Mouse (Mus musculus): ENCODE data around the gene Aicda. TPM values are rescaled to one million over a fixed set of nuclear protein-coding genes. Genes with fewer than 3 reads are reported as not detected.

Aicda gene
- polyA plus RNA-seq, 1 experiment = 0.44 TPM

DNA sequence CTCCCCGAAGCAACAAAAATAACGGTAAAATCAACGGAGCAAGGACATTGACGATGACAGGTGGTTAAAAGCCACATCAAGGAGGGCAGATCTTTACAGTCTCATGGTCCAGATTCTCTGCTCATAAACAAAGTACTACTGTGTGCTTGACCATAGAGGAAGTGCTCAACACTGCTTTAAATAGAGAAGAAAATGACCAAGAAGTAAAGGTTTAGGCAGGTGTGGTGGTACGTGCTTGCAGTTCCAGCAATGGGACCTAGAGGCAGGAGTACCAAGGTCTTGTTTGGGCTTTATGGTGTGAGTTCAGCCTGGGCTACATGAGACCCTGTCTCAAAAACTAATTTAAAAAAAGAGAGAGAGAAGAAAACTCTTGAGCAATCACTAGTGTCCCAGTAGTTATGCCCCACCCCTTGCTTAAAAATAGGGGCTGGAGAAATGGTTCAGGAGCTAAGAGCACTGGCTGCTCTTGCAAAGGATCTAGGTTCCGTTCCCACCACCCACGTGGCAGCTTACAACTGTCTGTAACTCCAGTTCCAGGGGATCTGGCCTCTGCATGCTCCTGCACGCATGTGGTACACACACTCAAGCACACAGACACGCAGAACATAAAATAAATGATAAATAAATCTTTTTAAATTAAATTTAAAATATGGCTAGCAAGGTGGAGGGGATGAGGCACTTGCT lies 45.6 kb downstream of the Aicda start:
- no peaks in the 10 kb centered on the region for H3K36me3 ChIP-seq (ENCODE audit: control insufficient read depth, insufficient read depth, low read length)
- WGBS = 79% methylated on average over 9 of the region's 9 CpGs
- H3K27ac ChIP-seq (ENCODE audit: insufficient read depth, low read depth, low read length) = peak overlapping the region; percentile 55
- no peak overlapping the region for H3K4me3 ChIP-seq (ENCODE audit: low read depth, low read length)
- no peaks in the 10 kb centered on the region for H3K27me3 ChIP-seq (ENCODE audit: control insufficient read depth, insufficient read depth, low read length)
- peaks cover 3% of the 10 kb centered on the region; the same call in 1 of the 2 replicates for H3K4me1 ChIP-seq (ENCODE audit: control insufficient read depth, insufficient read depth, insufficient read length, low read length)
- TF ChIP-seq CTCF (IDR thresholded peaks at IDR 0.05; ENCODE audit: extremely low read depth, insufficient read length, insufficient replicate concordance, low read depth, low read length) = no peak

DNA sequence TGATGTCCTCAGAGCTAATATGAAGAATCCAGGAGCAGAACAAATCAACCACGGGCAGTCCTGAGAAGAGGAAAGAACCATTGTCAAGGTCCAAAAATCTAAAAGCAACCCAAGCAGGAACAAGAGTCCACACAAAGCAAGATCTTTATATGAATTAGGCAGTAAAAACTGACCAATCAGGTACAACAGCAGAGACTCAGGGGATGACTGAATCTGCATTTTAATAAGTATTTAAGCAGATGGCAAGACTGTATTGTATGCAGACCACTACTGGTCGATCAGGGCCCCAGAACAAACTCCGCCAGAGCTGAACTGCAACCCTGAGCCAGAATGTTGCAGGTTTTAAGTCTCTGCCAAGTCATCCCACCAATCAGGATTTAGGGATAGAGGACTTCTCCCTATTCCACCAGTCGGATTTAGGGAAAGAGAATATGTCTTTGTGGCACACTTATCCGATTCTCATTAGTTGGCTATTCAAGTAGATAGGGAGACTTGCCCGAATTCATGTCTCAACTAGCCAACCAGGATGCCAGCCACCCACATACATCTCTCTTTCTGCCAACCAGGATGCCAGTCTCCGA lies 46.6 kb downstream of the Aicda start:
- TF ChIP-seq CTCF (IDR thresholded peaks at IDR 0.05; ENCODE audit: extremely low read depth, insufficient read length, insufficient replicate concordance, low read depth, low read length) (no peak), POLR2A (IDR thresholded peaks at IDR 0.05; ENCODE audit: low read depth, low read length) (no peak)
- H3K4me1 ChIP-seq (ENCODE audit: control insufficient read depth, insufficient read depth, insufficient read length, low read length) = peaks cover 3% of the 10 kb centered on the region; the same call in 1 of the 2 replicates
- no peaks in the 10 kb centered on the region for H3K36me3 ChIP-seq (ENCODE audit: control insufficient read depth, insufficient read depth, low read length)
- no peaks in the 10 kb centered on the region for H3K27me3 ChIP-seq (ENCODE audit: control insufficient read depth, insufficient read depth, low read length)
- H3K4me3 ChIP-seq (ENCODE audit: low read depth, low read length) = no peak overlapping the region
- 84% methylated on average over 7 of the region's 7 CpGs for WGBS
- peak overlapping the region; percentile 11; the same call in 1 of the 2 replicates for H3K27ac ChIP-seq (ENCODE audit: insufficient read depth, low read depth, low read length)

DNA sequence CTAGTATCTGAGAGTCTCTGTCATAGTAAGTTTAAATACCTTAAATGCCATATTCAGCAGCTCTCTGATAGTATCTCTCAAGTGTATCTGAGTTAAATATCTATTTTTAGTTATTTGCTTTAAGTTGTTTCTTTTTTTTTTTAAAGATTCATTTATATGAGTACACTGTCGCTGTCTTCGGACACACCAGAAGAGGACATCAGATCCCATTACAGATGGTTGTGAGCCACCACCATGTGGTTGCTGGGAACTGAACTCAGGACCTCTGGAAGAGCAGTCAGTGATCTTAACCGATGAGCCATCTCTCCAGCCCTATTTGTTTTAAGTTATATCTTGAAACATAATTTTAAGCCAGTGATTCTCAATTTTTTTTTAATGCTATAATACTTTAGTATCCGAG lies 47.4 kb downstream of the Aicda start:
- 78% methylated on average over 4 of the region's 4 CpGs for WGBS
- Histone ChIP-seq H3K4me1 (ENCODE audit: control insufficient read depth, insufficient read depth, insufficient read length, low read length) (peaks cover 3% of the 10 kb centered on the region; the same call in 1 of the 2 replicates), H3K4me3 (ENCODE audit: low read depth, low read length) (no peak overlapping the region), H3K27me3 (ENCODE audit: control insufficient read depth, insufficient read depth, low read length) (no peaks in the 10 kb centered on the region), H3K36me3 (ENCODE audit: control insufficient read depth, insufficient read depth, low read length) (no peaks in the 10 kb centered on the region), H3K27ac (ENCODE audit: insufficient read depth, low read depth, low read length) (no peak overlapping the region)
- TF ChIP-seq CTCF (IDR thresholded peaks at IDR 0.05; ENCODE audit: extremely low read depth, insufficient read length, insufficient replicate concordance, low read depth, low read length) = no peak
- TF ChIP-seq POLR2A (IDR thresholded peaks at IDR 0.05; ENCODE audit: low read depth, low read length) = no peak

DNA sequence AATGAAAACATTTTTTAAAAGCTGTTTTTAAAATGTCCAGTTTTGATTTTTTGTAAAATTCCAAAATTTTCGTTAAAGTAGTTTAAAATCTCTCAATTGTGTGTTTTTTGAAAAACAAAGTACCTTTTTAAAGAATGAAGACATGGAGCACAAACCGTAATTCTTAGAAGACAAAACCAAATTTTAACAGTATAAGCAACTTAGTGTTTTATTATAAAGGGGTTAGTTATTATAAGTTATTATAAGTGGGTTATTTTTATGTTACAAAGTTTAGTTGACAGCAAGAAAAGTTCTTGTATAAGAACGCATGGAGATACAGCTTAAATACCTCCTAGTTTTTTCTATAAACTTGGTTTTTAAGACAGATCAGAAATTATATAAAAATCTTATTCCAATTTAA lies 48.0 kb downstream of the Aicda start:
- H3K4me3 ChIP-seq (ENCODE audit: low read depth, low read length) = no peak overlapping the region
- WGBS = 71% methylated on average over 3 of the region's 3 CpGs
- peak overlapping the region; percentile 77; the same call in 1 of the 2 replicates for H3K27ac ChIP-seq (ENCODE audit: insufficient read depth, low read depth, low read length)
- no peaks in the 10 kb centered on the region for H3K27me3 ChIP-seq (ENCODE audit: control insufficient read depth, insufficient read depth, low read length)
- peaks cover 3% of the 10 kb centered on the region; the same call in 1 of the 2 replicates for H3K4me1 ChIP-seq (ENCODE audit: control insufficient read depth, insufficient read depth, insufficient read length, low read length)
- no peak for TF ChIP-seq POLR2A (IDR thresholded peaks at IDR 0.05; ENCODE audit: low read depth, low read length)
- no peak for TF ChIP-seq CTCF (IDR thresholded peaks at IDR 0.05; ENCODE audit: extremely low read depth, insufficient read length, insufficient replicate concordance, low read depth, low read length)
- H3K36me3 ChIP-seq (ENCODE audit: control insufficient read depth, insufficient read depth, low read length) = no peaks in the 10 kb centered on the region

DNA sequence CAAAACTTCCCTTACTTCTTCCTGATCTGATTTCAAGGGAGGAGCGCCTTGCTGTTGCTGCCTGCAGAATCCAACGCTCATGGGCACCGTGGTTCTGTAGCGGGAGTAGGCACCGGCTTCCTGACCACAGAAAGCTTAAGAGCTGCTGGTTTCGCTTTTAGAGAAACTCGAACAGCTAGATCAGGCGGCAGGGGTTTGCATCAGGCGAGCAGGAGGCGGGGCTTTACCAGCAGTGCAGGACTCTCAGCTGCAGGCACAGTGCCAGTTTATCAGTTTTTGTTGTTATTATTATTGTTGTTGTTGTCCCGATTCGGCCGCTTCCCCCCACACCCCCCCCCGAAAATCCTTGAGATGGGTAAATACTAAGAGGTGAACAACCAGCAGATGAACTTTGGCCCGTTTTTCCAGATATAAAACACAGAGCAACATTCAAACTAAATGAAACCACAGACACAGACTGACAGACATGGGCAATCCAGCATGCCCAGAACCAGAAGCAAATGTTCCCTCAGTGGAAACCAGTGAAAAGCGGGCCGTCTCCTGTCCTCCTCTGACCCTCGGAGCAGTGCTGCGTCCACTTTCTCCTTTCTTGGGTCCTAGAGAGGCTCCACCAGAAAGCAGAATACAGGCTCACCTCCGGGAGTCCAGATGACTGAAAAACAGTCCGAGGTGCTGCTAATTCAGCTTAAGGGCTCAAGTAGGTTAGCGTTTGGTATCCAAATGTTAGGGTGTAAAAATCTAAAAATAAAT lies 48.8 kb downstream of the Aicda start, which contains the start of gene Apobec1:
TSS of gene Apobec1 (minus strand) at position 203 of the 750 bp plus-strand sequence.
- WGBS = under 1% methylated on average over 22 of the region's 22 CpGs
- no peaks in the 10 kb centered on the region for H3K27me3 ChIP-seq (ENCODE audit: control insufficient read depth, insufficient read depth, low read length)

DNA sequence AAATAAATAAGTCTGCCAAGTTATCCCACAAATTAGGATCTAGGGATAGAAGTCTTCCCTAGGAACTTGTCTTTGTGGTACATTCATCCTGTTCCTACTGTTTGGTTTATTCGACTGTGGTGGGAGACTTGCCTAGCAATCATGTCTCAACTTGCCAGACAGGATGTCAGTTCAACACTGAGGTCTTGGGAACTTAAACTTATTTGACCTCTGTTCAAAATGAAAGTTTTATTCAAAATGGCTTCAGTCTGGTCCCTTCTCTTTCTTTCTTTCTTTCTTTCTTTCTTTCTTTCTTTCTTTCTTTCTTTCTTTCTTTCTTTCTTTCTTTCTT lies 49.4 kb downstream of the Aicda start:
- 0% methylated on average over 1 of the region's 1 CpGs for WGBS
- Histone ChIP-seq H3K27ac (ENCODE audit: insufficient read depth, low read depth, low read length) (peak overlapping the region; percentile 77; the same call in 1 of the 2 replicates), H3K4me1 (ENCODE audit: control insufficient read depth, insufficient read depth, insufficient read length, low read length) (peaks cover 5% of the 10 kb centered on the region; the same call in 1 of the 2 replicates), H3K36me3 (ENCODE audit: control insufficient read depth, insufficient read depth, low read length) (no peaks in the 10 kb centered on the region), H3K27me3 (ENCODE audit: control insufficient read depth, insufficient read depth, low read length) (no peaks in the 10 kb centered on the region), H3K4me3 (ENCODE audit: low read depth, low read length) (no peak overlapping the region)
- no peak for TF ChIP-seq CTCF (IDR thresholded peaks at IDR 0.05; ENCODE audit: extremely low read depth, insufficient read length, insufficient replicate concordance, low read depth, low read length)
- no peak for TF ChIP-seq POLR2A (IDR thresholded peaks at IDR 0.05; ENCODE audit: low read depth, low read length)

More for the DNA sequence above, 48.8 kb downstream of the Aicda start, which contains the start of gene Apobec1:
- TF ChIP-seq POLR2A (IDR thresholded peaks at IDR 0.05; ENCODE audit: low read depth, low read length) = peak; percentile 50; the same call in 1 of the 2 replicates
- TF ChIP-seq CTCF (IDR thresholded peaks at IDR 0.05; ENCODE audit: extremely low read depth, insufficient read length, insufficient replicate concordance, low read depth, low read length) = no peak
- peak within 1 kb of the TSS; percentile 70 for H3K4me3 ChIP-seq (ENCODE audit: low read depth, low read length)
- no peaks in the 10 kb centered on the region for H3K36me3 ChIP-seq (ENCODE audit: control insufficient read depth, insufficient read depth, low read length)
- H3K27ac ChIP-seq (ENCODE audit: insufficient read depth, low read depth, low read length) = peak within 1 kb of the TSS; percentile 77
- peaks cover 3% of the 10 kb centered on the region; the same call in 1 of the 2 replicates for H3K4me1 ChIP-seq (ENCODE audit: control insufficient read depth, insufficient read depth, insufficient read length, low read length)

DNA sequence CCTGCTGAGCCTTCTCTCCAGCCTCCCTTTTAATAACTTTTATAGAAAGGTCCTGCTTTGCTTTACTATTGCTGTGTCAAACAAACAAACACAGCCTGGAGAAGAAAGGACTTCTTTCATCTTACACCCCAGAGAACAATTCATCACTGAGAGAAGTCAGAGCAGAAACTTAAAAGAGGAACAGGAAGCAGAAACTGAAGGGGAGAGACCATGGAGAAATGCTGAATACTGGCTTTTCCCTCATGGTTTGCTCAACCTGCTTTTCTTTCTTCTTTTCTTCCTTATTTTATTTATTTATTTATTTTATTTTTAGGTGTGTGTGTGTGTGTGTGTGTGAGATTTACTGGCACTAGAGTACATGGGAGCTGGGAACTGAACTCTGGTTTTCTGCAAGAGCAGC lies 50.7 kb downstream of the Aicda start:
- Histone ChIP-seq H3K27me3 (ENCODE audit: control insufficient read depth, insufficient read depth, low read length) (no peaks in the 10 kb centered on the region), H3K36me3 (ENCODE audit: control insufficient read depth, insufficient read depth, low read length) (no peaks in the 10 kb centered on the region), H3K4me3 (ENCODE audit: low read depth, low read length) (no peak overlapping the region), H3K27ac (ENCODE audit: insufficient read depth, low read depth, low read length) (0 out of 2 replicates have a peak overlapping the region, but pooled peaks have one; percentile 22), H3K4me1 (ENCODE audit: control insufficient read depth, insufficient read depth, insufficient read length, low read length) (peaks cover 2% of the 10 kb centered on the region; the same call in 1 of the 2 replicates)
- TF ChIP-seq POLR2A (IDR thresholded peaks at IDR 0.05; ENCODE audit: low read depth, low read length) (no peak), CTCF (IDR thresholded peaks at IDR 0.05; ENCODE audit: extremely low read depth, insufficient read length, insufficient replicate concordance, low read depth, low read length) (no peak)
